Mouse (Mus musculus): ENCODE measurements around the gene Grtp1. TPM values are rescaled to one million over a fixed set of nuclear protein-coding genes. Genes with fewer than 3 reads are reported as not detected.
A peak's percentile ranks its signal among the peaks of the same experiment; 100 is the strongest.

Grtp1 gene
- total RNA-seq, 2 experiments from 2014 or later, result 4.8 to 6.6 TPM

- intact Hi-C loops (cut with DNase I), result no loop called here
Observed at GRCm38 (mm10) chr8:13179948-13180347, 20.5 kb downstream of the Grtp1 start.

GRCm38 (mm10) chr8:13179482-13179881 is 20.9 kb downstream of the Grtp1 start:
- DNase-seq (ENCODE audit: low spot score in 2 of 2), result no peak
- intact Hi-C loops (cut with DNase I), result no loop called here

More at GRCm38 (mm10) chr8:13179948-13180347, 20.5 kb downstream of the Grtp1 start:
- no peak for DNase-seq (ENCODE audit: low spot score in 2 of 2)

- DNase-seq (ENCODE audit: low spot score in 2 of 2), result no peak
- intact Hi-C loops (cut with DNase I), result no loop called here
Observed at GRCm38 (mm10) chr8:13178137-13178536, 22.3 kb downstream of the Grtp1 start.

- DNase-seq (ENCODE audit: low spot score in 2 of 2), result no peak
- intact Hi-C loops (cut with DNase I), result no loop called here
Observed at GRCm38 (mm10) chr8:13177173-13177852, 23.1 kb downstream of the Grtp1 start.

- DNase-seq (ENCODE audit: low spot score in 2 of 2), result no peak
- intact Hi-C loops (cut with DNase I), result no loop called here
Observed at GRCm38 (mm10) chr8:13175650-13176049, 24.8 kb downstream of the Grtp1 start.

- intact Hi-C loops (cut with DNase I), result no loop called here
- no peak for DNase-seq (ENCODE audit: low spot score in 2 of 2)
Observed at GRCm38 (mm10) chr8:13174811-13175210, 25.6 kb downstream of the Grtp1 start.

GRCm38 (mm10) chr8:13174305-13174704 is 26.1 kb downstream of the Grtp1 start:
- intact Hi-C loops (cut with DNase I), result no loop called here
- DNase-seq (ENCODE audit: low spot score in 2 of 2), result no peak

GRCm38 (mm10) chr8:13170510-13170909 is 29.9 kb downstream of the Grtp1 start:
- no peak for DNase-seq (ENCODE audit: low spot score in 2 of 2)
- intact Hi-C loops (cut with DNase I), result no loop called here

GRCm38 (mm10) chr8:13164361-13164760 is 36.1 kb downstream of the Grtp1 start:
- intact Hi-C loops (cut with DNase I), result no loop called here
- no peak for DNase-seq (ENCODE audit: low spot score in 2 of 2)

- no peak for DNase-seq (ENCODE audit: low spot score in 2 of 2)
Observed at GRCm38 (mm10) chr8:13163563-13163962, 36.9 kb downstream of the Grtp1 start.

GRCm38 (mm10) chr8:13162098-13162497 is 38.3 kb downstream of the Grtp1 start:
- intact Hi-C loops (cut with DNase I), result no loop called here
- DNase-seq (ENCODE audit: low spot score in 2 of 2), result no peak

More at GRCm38 (mm10) chr8:13163563-13163962, 36.9 kb downstream of the Grtp1 start:
- intact Hi-C loops (cut with DNase I), result no loop called here

- no peak for DNase-seq (ENCODE audit: low spot score in 2 of 2)
- intact Hi-C loops (cut with DNase I), result no loop called here
Observed at GRCm38 (mm10) chr8:13160691-13161090, 39.7 kb downstream of the Grtp1 start.

- DNase-seq (ENCODE audit: low spot score in 2 of 2), result no peak
- intact Hi-C loops (cut with DNase I), result no loop called here
Observed at GRCm38 (mm10) chr8:13159377-13159881, 41.0 kb downstream of the Grtp1 start.

- intact Hi-C loops (cut with DNase I), result no loop called here
- DNase-seq (ENCODE audit: low spot score in 2 of 2), result peak; percentile 100
Observed at GRCm38 (mm10) chr8:13158718-13159376, 41.6 kb downstream of the Grtp1 start, which contains the start of gene Lamp1. Gene Lamp1, plus strand, starts transcription at chr8:13159161.

- DNase-seq (ENCODE audit: low spot score in 2 of 2), result peak; percentile 44 to 78
- intact Hi-C loops (cut with DNase I), result no loop called here
Observed at GRCm38 (mm10) chr8:13156327-13157097, 43.9 kb downstream of the Grtp1 start.

GRCm38 (mm10) chr8:13155358-13155757 is 45.1 kb downstream of the Grtp1 start:
- no peak for DNase-seq (ENCODE audit: low spot score in 2 of 2)
- intact Hi-C loops (cut with DNase I), result no loop called here

GRCm38 (mm10) chr8:13154099-13154498 is 46.3 kb downstream of the Grtp1 start:
- intact Hi-C loops (cut with DNase I), result no loop called here
- no peak for DNase-seq (ENCODE audit: low spot score in 2 of 2)

GRCm38 (mm10) chr8:13150929-13151328 is 49.5 kb downstream of the Grtp1 start:
- intact Hi-C loops (cut with DNase I), result no loop called here
- DNase-seq (ENCODE audit: low spot score in 2 of 2), result no peak

GRCm38 (mm10) chr8:13149866-13150265 is 50.6 kb downstream of the Grtp1 start:
- DNase-seq (ENCODE audit: low spot score in 2 of 2), result no peak
- intact Hi-C loops (cut with DNase I), result no loop called here

- intact Hi-C loops (cut with DNase I), result no loop called here
- DNase-seq (ENCODE audit: low spot score in 2 of 2), result no peak
Observed at GRCm38 (mm10) chr8:13149287-13149686, 51.1 kb downstream of the Grtp1 start.

Data from left cerebral cortex, postnatal 14 days (tissue).